Mouse (Mus musculus) heart, postnatal 0 days (tissue): ENCODE measurements around the gene Gm49416.

Experiments
- CTCF ChIP-seq: IDR thresholded peaks from 2 replicates; pipeline ENCODE4 v1.5.1; 2016; ENCODE audit warnings: antibody characterized with exemption, control low read depth, low read depth
- EP300 ChIP-seq: IDR thresholded peaks from 2 replicates; pipeline ENCODE4 v1.6.1; 2016; ENCODE audit warnings: antibody characterized with exemption, low read depth

- no peak for TF ChIP-seq CTCF
- no peak for TF ChIP-seq EP300
These were observed 36.3 kb upstream of the Gm49416 start for GRCm38 (mm10) chr19:8852236-8852928.
